Mouse (Mus musculus): ENCODE data around the gene Cideb. TPM values are rescaled to one million over a fixed set of nuclear protein-coding genes. Genes with fewer than 3 reads are reported as not detected.

The Cideb gene
- total and polyA plus RNA-seq, 3 experiments = 0.53 to 2.4 TPM; not detected in 1

DNA sequence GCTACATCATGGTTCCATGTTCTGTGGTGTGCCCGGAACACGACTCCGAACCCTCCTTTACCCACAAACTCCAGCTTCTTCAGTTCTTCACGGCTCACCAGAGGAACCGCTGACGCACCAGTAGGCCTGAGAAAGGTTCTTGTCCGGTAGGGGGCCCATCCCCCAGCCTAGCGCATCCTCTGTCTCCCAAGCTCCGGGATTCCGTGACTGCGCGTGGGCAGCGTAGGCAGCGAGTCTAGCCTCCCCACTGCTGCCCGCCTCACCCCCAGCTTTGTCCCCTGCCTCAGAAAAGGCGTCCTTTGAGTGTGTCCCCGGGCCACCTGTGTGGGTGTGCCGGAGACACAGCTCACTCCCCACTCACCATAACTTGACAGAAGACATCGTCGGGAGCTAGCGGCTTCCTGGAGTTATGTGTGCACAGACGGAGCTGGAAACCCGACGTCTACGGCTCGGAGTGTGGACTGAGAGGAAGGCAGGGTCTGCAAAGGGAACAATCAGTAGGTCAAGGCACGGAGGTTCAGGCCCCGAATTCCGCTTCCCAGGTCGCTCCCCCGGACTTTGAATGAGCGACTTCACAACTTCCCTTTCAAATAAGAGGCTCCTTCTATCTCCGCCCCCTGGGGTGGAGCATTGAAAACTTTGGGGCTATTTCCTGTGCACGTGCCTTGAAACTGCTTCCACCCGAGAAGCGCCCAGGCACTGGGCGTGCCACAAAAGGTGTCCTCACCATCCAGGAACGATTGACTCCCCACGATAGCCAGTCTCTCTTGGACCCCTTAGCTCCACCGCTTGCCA lies 30.2 kb upstream of the Cideb start, which contains the start of gene Ripk3 (continued):
- peak; percentile 63; the same call in 1 of the 2 replicates for TF ChIP-seq POLR2AphosphoS5 (IDR thresholded peaks at IDR 0.05; ENCODE audit: borderline replicate concordance, low read depth, low read length)
- TF ChIP-seq ELF1 (IDR thresholded peaks at IDR 0.05; ENCODE audit: low read depth, low read length) = peak; percentile 76
- no peak for TF ChIP-seq ZNF384 (IDR thresholded peaks at IDR 0.05; ENCODE audit: low read depth, low read length)
- TF ChIP-seq POLR2A (IDR thresholded peaks at IDR 0.05; ENCODE audit: control insufficient read depth in 1 of 2, insufficient read depth in 1 of 2, low read depth in 1 of 2, low read length in 2 of 2, poor library complexity in 1 of 2) = peak; percentile 63 to 93; a peak in 3 of 4 replicates

DNA sequence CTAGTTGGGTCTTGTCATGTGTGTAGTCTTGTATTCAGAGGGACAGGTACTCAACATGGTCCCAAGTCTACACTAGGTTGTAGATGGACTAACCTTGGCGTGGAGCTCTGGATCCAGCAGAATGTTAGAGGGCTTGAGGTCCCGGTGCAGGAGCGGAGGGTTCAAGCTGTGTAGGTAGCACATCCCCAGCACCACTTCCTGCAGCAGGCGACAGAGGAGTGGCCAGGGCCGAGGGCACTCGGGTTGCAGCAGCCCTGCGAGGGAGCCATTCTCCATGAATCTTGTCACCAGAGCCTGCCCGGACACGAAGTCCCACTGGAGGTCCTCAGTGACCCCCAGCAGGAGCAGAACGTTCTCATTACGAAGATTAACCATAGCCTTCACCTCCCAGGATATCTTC lies 29.5 kb upstream of the Cideb start:
- Histone ChIP-seq H3K27ac (ENCODE audit: control insufficient read depth, low read depth, low read length) (no peak overlapping the region), H3K4me3 (ENCODE audit: control insufficient read depth in 1 of 2, insufficient read depth in 1 of 2, low read depth in 2 of 2, low read length in 2 of 2) (peak overlapping the region; percentile 70 to 91), H3K4me1 (ENCODE audit: control insufficient read depth in 1 of 2, insufficient read depth in 2 of 2, low read length in 2 of 2) (peaks cover 2 to 11% of the 10 kb centered on the region in 2 experiments), H3K9ac (ENCODE audit: control insufficient read depth, low read depth, low read length, poor library complexity, severe bottlenecking) (peak overlapping the region; percentile 71), H3K36me3 (ENCODE audit: control insufficient read depth in 1 of 2, insufficient read depth in 2 of 2, low read length in 2 of 2) (peaks cover 0 to 4% of the 10 kb centered on the region in 2 experiments; a peak in 1 of 4 replicates), H3K79me2 (ENCODE audit: control insufficient read depth, insufficient read depth, low read length, poor library complexity) (no peaks in the 10 kb centered on the region; the same call in 1 of the 2 replicates), H3K27me3 (ENCODE audit: control insufficient read depth in 1 of 2, insufficient read depth in 2 of 2, low read length in 2 of 2) (no peaks in the 10 kb centered on the region), H3K9me3 (replicated peaks; ENCODE audit: insufficient read depth, low read length) (no peaks in the 10 kb centered on the region)
- TF ChIP-seq CTCF (IDR thresholded peaks at IDR 0.05 in 2 of 3, conservative IDR thresholded peaks at IDR 0.05 in 1 of 3; ENCODE audit: control insufficient read depth in 1 of 3, insufficient read depth in 1 of 3, low read depth in 2 of 3, low read length in 3 of 3, poor library complexity in 1 of 3, severe bottlenecking in 1 of 3) (no peak), MEF2A (IDR thresholded peaks at IDR 0.05; ENCODE audit: extremely low read depth, insufficient replicate concordance, low read depth, low read length, poor library complexity, severe bottlenecking) (no peak), CHD2 (IDR thresholded peaks at IDR 0.05; ENCODE audit: low read length) (no peak), EP300 (IDR thresholded peaks at IDR 0.05; ENCODE audit: low read depth in 1 of 2, low read length in 2 of 2) (no peak), POLR2AphosphoS2 (IDR thresholded peaks at IDR 0.05; ENCODE audit: low read length) (no peak), ETS1 (IDR thresholded peaks at IDR 0.05; ENCODE audit: low read depth, low read length) (no peak), GABPA (IDR thresholded peaks at IDR 0.05; ENCODE audit: low read depth, low read length) (no peak), MAFK (IDR thresholded peaks at IDR 0.05; ENCODE audit: borderline replicate concordance, low read depth, low read length) (no peak), CHD1 (IDR thresholded peaks at IDR 0.05; ENCODE audit: low read depth, low read length) (no peak), RAD21 (IDR thresholded peaks at IDR 0.05; ENCODE audit: low read depth, low read length) (no peak), MAZ (IDR thresholded peaks at IDR 0.05; ENCODE audit: low read depth, low read length) (no peak), ZMIZ1 (IDR thresholded peaks at IDR 0.05; ENCODE audit: low read depth, low read length) (no peak), GATA1 (IDR thresholded peaks at IDR 0.05; ENCODE audit: low read depth, low read length) (no peak), USF1 (IDR thresholded peaks at IDR 0.05; ENCODE audit: low read depth, low read length) (no peak), E2F4 (IDR thresholded peaks at IDR 0.05; ENCODE audit: borderline replicate concordance, low read depth, low read length) (no peak), MYC (IDR thresholded peaks at IDR 0.05; ENCODE audit: low read depth, low read length) (no peak)
- DNase-seq (ENCODE audit: low read depth, low spot score) = no peak
